Mouse (Mus musculus) myocyte (in vitro differentiated cells): ENCODE results near the gene Exoc7. TPM values are rescaled to one million over a fixed set of nuclear protein-coding genes. Genes with fewer than 3 reads are reported as not detected.

Experiments
- H3K27me3 ChIP-seq: one replicate; pipeline ENCODE4 v1.6.1; 2011; ENCODE audit not compliant: control insufficient read depth, insufficient read depth, insufficient read length
- H3K36me3 ChIP-seq: one replicate; pipeline ENCODE4 v1.6.1; 2011; ENCODE audit not compliant: control insufficient read depth, insufficient read depth
- H3K4me2 ChIP-seq: one replicate; pipeline ENCODE4 v1.6.1; 2011; ENCODE audit warnings: low read depth, control low read depth
- H3K4me3 ChIP-seq: one replicate; pipeline ENCODE4 v1.5.1; 2011; ENCODE audit warnings: mild to moderate bottlenecking, control low read depth, moderate library complexity
- H3K79me2 ChIP-seq: one replicate; pipeline ENCODE4 v1.6.1; 2011; ENCODE audit not compliant: control insufficient read depth, insufficient read depth
- H3ac ChIP-seq: one replicate; pipeline ENCODE4 v1.6.1; 2011; ENCODE audit not compliant: control insufficient read depth, insufficient read length
- CEBPB ChIP-seq: IDR thresholded peaks from 2 replicates; pipeline ENCODE4 v1.6.1; 2011; ENCODE audit warnings: mild to moderate bottlenecking, moderate library complexity; ENCODE audit not compliant: poor library complexity, insufficient read depth, severe bottlenecking
- E2F4 ChIP-seq: IDR thresholded peaks from one replicate; pipeline ENCODE4 v1.6.1; 2011; ENCODE audit warnings: mild to moderate bottlenecking, control low read depth, moderate library complexity; ENCODE audit not compliant: insufficient read depth
- MAX ChIP-seq: IDR thresholded peaks from one replicate; pipeline ENCODE4 v1.6.1; 2011; ENCODE audit warnings: low read depth, mild to moderate bottlenecking, control low read depth
- MYOD1 ChIP-seq, 3 experiments: IDR thresholded peaks; one replicate each; pipeline ENCODE4 v1.6.1; 2011; ENCODE audit warnings: control low read depth in 2 of 3, low read depth in 2 of 3, mild to moderate bottlenecking in 2 of 3, moderate library complexity in 1 of 3; ENCODE audit not compliant: insufficient read length in 2 of 3, control insufficient read depth in 1 of 3
- MYOG ChIP-seq, 3 experiments: IDR thresholded peaks; one replicate each; pipeline ENCODE4 v1.6.1; 2011; ENCODE audit warnings: control low read depth in 2 of 3, low read depth in 2 of 3, mild to moderate bottlenecking in 2 of 3; ENCODE audit not compliant: insufficient read length in 2 of 3, control insufficient read depth in 1 of 3, insufficient read depth in 1 of 3
- POLR2A ChIP-seq: IDR thresholded peaks from one replicate; pipeline ENCODE4 v1.6.1; 2011; ENCODE audit warnings: low read depth, mild to moderate bottlenecking, control low read depth, moderate library complexity; ENCODE audit not compliant: insufficient read length
- POLR2AphosphoS2 ChIP-seq: IDR thresholded peaks from one replicate; pipeline ENCODE4 v1.6.1; 2011; ENCODE audit warnings: low read depth, control low read depth; ENCODE audit not compliant: insufficient read length
- REST ChIP-seq: IDR thresholded peaks from one replicate; pipeline ENCODE4 v1.6.1; 2011; ENCODE audit warnings: mild to moderate bottlenecking, control low read depth, moderate library complexity; ENCODE audit not compliant: insufficient read depth, insufficient read length
- SRF ChIP-seq: IDR thresholded peaks from one replicate; pipeline ENCODE4 v1.6.1; 2011; ENCODE audit warnings: low read depth; ENCODE audit not compliant: control insufficient read depth, insufficient read length
- TCF12 ChIP-seq: IDR thresholded peaks from one replicate; pipeline ENCODE4 v1.6.1; 2011; ENCODE audit warnings: mild to moderate bottlenecking, control low read depth; ENCODE audit not compliant: poor library complexity, insufficient read depth, severe bottlenecking
- TCF3 ChIP-seq: IDR thresholded peaks from one replicate; pipeline ENCODE4 v1.6.1; 2011; ENCODE audit warnings: low read depth, control low read depth; ENCODE audit not compliant: insufficient read length
- USF1 ChIP-seq: IDR thresholded peaks from one replicate; pipeline ENCODE4 v1.6.1; 2011; ENCODE audit warnings: low read depth, mild to moderate bottlenecking, control low read depth, moderate library complexity
- polyA plus RNA-seq: library from polyadenylated mRNA; unstranded; fragments of >200 nt; fragmentation: generic; extraction: Trizol; gene quantifications from one replicate; pipeline ENCODE4 v1.2.1, GENCODE M21; 2012; ENCODE audit warnings: missing spikeins

Gene Exoc7
- 55.0 TPM for polyA plus RNA-seq

- peaks cover 15% of the 10 kb centered on the region for H3K36me3 ChIP-seq
- H3K79me2 ChIP-seq: peaks cover 10% of the 10 kb centered on the region
- TF ChIP-seq POLR2AphosphoS2: no peak
- TF ChIP-seq REST: no peak
- no peak for TF ChIP-seq TCF12
- no peak for TF ChIP-seq MYOD1 (IDR thresholded peaks at IDR 0.05; ENCODE audit: control insufficient read depth in 1 of 3, insufficient read length in 2 of 3, low read depth in 2 of 3)
- TF ChIP-seq SRF: no peak
- TF ChIP-seq CEBPB: no peak
- TF ChIP-seq E2F4: no peak
- peak within 1 kb of the TSS; percentile 100 for H3K4me2 ChIP-seq
- peak within 1 kb of the TSS; percentile 17 for H3ac ChIP-seq
- peak within 1 kb of the TSS; percentile 91 for H3K4me3 ChIP-seq
- no peaks in the 10 kb centered on the region for H3K27me3 ChIP-seq
These were observed at the start of gene Exoc7 for GRCm38 (mm10) chr11:116307019-116307725. TSS of gene Exoc7 (minus strand) at chr11:116307233.

- Histone ChIP-seq H3ac (no peak overlapping the region), H3K27me3 (no peaks in the 10 kb centered on the region), H3K36me3 (peaks cover 3% of the 10 kb centered on the region), H3K4me2 (no peak overlapping the region), H3K79me2 (no peaks in the 10 kb centered on the region), H3K4me3 (no peak overlapping the region)
- TF ChIP-seq MYOG (IDR thresholded peaks at IDR 0.05; ENCODE audit: control insufficient read depth in 1 of 3, insufficient read depth in 1 of 3, insufficient read length in 2 of 3, low read depth in 2 of 3): no peak
- no peak for TF ChIP-seq SRF
- TF ChIP-seq REST: no peak
- no peak for TF ChIP-seq USF1
- no peak for TF ChIP-seq POLR2AphosphoS2
- no peak for TF ChIP-seq POLR2A
- no peak for TF ChIP-seq MYOD1 (IDR thresholded peaks at IDR 0.05; ENCODE audit: control insufficient read depth in 1 of 3, insufficient read length in 2 of 3, low read depth in 2 of 3)
- no peak for TF ChIP-seq CEBPB
- no peak for TF ChIP-seq TCF12
- no peak for TF ChIP-seq TCF3
- no peak for TF ChIP-seq MAX
These were observed 47.5 kb upstream of the Exoc7 start for GRCm38 (mm10) chr11:116354521-116354920.

GRCm38 (mm10) chr11:116353535-116353934, 46.5 kb upstream of the Exoc7 start:
- peaks cover under 1% of the 10 kb centered on the region for H3K36me3 ChIP-seq

GRCm38 (mm10) chr11:116351294-116351693, 44.3 kb upstream of the Exoc7 start:
- no peak overlapping the region for H3ac ChIP-seq
- H3K4me2 ChIP-seq: no peak overlapping the region
- H3K4me3 ChIP-seq: no peak overlapping the region
- no peaks in the 10 kb centered on the region for H3K27me3 ChIP-seq
- no peak for TF ChIP-seq TCF3
- no peak for TF ChIP-seq REST
- no peak for TF ChIP-seq USF1
- no peak for TF ChIP-seq MAX
- TF ChIP-seq MYOG (IDR thresholded peaks at IDR 0.05; ENCODE audit: control insufficient read depth in 1 of 3, insufficient read depth in 1 of 3, insufficient read length in 2 of 3, low read depth in 2 of 3): no peak
- TF ChIP-seq MYOD1 (IDR thresholded peaks at IDR 0.05; ENCODE audit: control insufficient read depth in 1 of 3, insufficient read length in 2 of 3, low read depth in 2 of 3): no peak
- TF ChIP-seq POLR2AphosphoS2: no peak
- TF ChIP-seq TCF12: no peak
- TF ChIP-seq POLR2A: no peak
- TF ChIP-seq CEBPB: no peak
- TF ChIP-seq E2F4: no peak
- TF ChIP-seq SRF: no peak
- peaks cover 4% of the 10 kb centered on the region for H3K36me3 ChIP-seq
- H3K79me2 ChIP-seq: no peaks in the 10 kb centered on the region

More at GRCm38 (mm10) chr11:116353535-116353934, 46.5 kb upstream of the Exoc7 start:
- no peak overlapping the region for H3K4me3 ChIP-seq
- no peak for TF ChIP-seq SRF
- no peak for TF ChIP-seq MAX
- TF ChIP-seq E2F4: no peak
- TF ChIP-seq TCF12: no peak
- no peak for TF ChIP-seq POLR2AphosphoS2
- no peak for TF ChIP-seq REST
- TF ChIP-seq CEBPB: no peak
- TF ChIP-seq USF1: no peak
- no peak for TF ChIP-seq MYOD1 (IDR thresholded peaks at IDR 0.05; ENCODE audit: control insufficient read depth in 1 of 3, insufficient read length in 2 of 3, low read depth in 2 of 3)
- TF ChIP-seq MYOG (IDR thresholded peaks at IDR 0.05; ENCODE audit: control insufficient read depth in 1 of 3, insufficient read depth in 1 of 3, insufficient read length in 2 of 3, low read depth in 2 of 3): no peak
- TF ChIP-seq TCF3: no peak
- TF ChIP-seq POLR2A: no peak
- H3K4me2 ChIP-seq: no peak overlapping the region
- no peaks in the 10 kb centered on the region for H3K79me2 ChIP-seq
- no peaks in the 10 kb centered on the region for H3K27me3 ChIP-seq
- H3ac ChIP-seq: no peak overlapping the region
